Mouse (Mus musculus) embryonic facial prominence, embryonic 11.5 days (tissue): ENCODE measurements around the gene Dnah5. TPM values are rescaled to one million over a fixed set of nuclear protein-coding genes. Genes with fewer than 3 reads are reported as not detected.
A peak's percentile ranks its signal among the peaks of the same experiment; 100 is the strongest.

Experiments
- ATAC-seq: fragments of 200-750 bp; cut with Nextera tagmentation; replicated peaks from 2 replicates; pipeline ENCODE4 v1.8.0; 2017; ENCODE audit warnings: low read depth; ENCODE audit not compliant: insufficient number of reproducible peaks, low FRiP score, low TSS enrichment
- DNase-seq: peaks from one replicate; pipeline ENCODE4 v3.0.0-alpha.2; 2015; ENCODE audit warnings: low spot score
- H3K27ac ChIP-seq: fragments of 300-500 bp; sonication (generic); replicated peaks from 2 replicates; pipeline ENCODE4 v1.5.1; 2014; ENCODE audit warnings: mild to moderate bottlenecking, low read depth, low read length, control low read depth
- H3K27me3 ChIP-seq: fragments of 300-500 bp; sonication (generic); 2 replicates; pipeline ENCODE4 v1.6.1; 2014; ENCODE audit warnings: mild to moderate bottlenecking, low read length, moderate library complexity, mixed read lengths; ENCODE audit not compliant: control insufficient read depth, insufficient read depth
- H3K36me3 ChIP-seq: fragments of 300-500 bp; sonication (generic); replicated peaks from 2 replicates; pipeline ENCODE4 v1.6.1; 2014; ENCODE audit warnings: low read depth, mild to moderate bottlenecking, low read length, moderate library complexity, mixed read lengths; ENCODE audit not compliant: control insufficient read depth, insufficient read depth
- H3K4me1 ChIP-seq: fragments of 300-500 bp; sonication (generic); 2 replicates; pipeline ENCODE4 v1.6.1; 2014; ENCODE audit warnings: low read length, mixed read lengths; ENCODE audit not compliant: control insufficient read depth, insufficient read depth
- H3K4me2 ChIP-seq: fragments of 300-500 bp; sonication (generic); 2 replicates; pipeline ENCODE4 v1.6.1; 2014; ENCODE audit warnings: low read depth, mild to moderate bottlenecking, control low read depth, low read length, moderate library complexity
- H3K4me3 ChIP-seq: fragments of 300-500 bp; sonication (generic); 2 replicates; pipeline ENCODE4 v1.5.1; 2014; ENCODE audit warnings: low read depth, low read length, control low read depth
- H3K9ac ChIP-seq: fragments of 300-500 bp; sonication (generic); replicated peaks from 2 replicates; pipeline ENCODE4 v1.6.1; 2014; ENCODE audit warnings: mild to moderate bottlenecking, control low read depth, low read length
- H3K9me3 ChIP-seq: fragments of 300-500 bp; sonication (generic); replicated peaks from 2 replicates; pipeline ENCODE4 v1.6.1; 2016; ENCODE audit warnings: mild to moderate bottlenecking, low read length, inconsistent platforms, mixed read lengths; ENCODE audit not compliant: control insufficient read depth
- WGBS: fragments of 180-500 bp; shearing (Covaris S2); extraction: QIAGEN DNeasy Blood & Tissue Kit; methylation state at CpG from one replicate; pipeline ENCODE4 v1.1.7; 2014; 5-methylcytosine and 5-hydroxymethylcytosine counted together
- polyA plus RNA-seq: library from polyadenylated mRNA; unstranded; fragments of >200 nt; fragmentation: Nextera tagmentation; extraction: Ambion mirVana; gene quantifications from 2 replicates; pipeline ENCODE4 v1.2.1, GENCODE M21; 2014

Dnah5 gene
- 0.03 and 0.04 TPM in 2 replicates for polyA plus RNA-seq

DNA sequence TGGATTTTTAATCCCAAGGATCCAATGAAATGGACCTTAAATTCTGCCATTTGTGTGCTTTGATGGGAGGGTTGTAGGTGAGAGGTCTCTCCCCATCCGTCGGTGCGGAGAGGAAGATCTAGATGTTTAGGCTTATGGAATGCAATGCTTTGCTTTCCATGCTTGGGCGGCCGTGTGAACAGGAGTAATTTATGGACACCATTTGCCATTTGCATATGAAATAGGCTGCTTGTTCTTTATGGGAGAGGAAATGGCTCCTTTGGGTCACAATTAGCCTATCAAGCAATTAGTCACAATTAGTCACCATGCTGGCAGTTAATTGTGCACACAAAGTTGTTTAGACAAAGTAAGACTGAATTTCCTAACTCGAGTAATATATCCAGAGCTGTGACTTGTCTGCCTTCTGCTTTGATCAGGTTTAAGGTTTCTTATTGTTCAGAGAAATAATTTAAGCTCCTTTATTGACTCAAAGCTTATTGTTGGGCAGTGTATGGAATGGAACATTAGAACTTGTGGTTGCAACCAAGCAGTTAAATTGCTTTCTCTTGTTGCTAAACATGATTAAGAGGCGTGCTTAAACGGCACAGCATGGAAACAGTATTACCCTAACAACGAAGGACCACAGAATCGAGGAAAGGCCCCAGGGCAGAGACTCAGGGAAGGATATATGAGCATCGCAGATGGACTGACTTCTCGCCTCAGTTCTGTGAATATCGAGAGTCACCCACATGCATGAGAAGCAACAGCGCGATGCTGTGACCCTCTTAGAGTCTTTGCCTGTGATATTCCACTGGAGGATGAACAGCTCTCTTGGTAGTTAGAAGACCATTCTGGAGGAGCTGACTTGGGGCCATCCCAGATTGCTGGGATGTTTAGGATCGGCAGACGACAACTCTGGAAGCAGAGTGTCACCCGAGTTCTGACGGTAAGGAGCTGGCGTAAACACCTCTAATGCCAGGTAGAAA is at the start of gene Dnah5:
TSS of gene Dnah5 (plus strand) at position 642 of the 965 bp plus-strand sequence.
- no peak within 1 kb of the TSS for H3K27ac ChIP-seq
- H3K27me3 ChIP-seq = no peaks in the 10 kb centered on the region
- H3K9me3 ChIP-seq = no peaks in the 10 kb centered on the region
- no peaks in the 10 kb centered on the region for H3K36me3 ChIP-seq
- ATAC-seq (no peak), DNase-seq (no peak)
- H3K4me1 ChIP-seq = no peaks in the 10 kb centered on the region
- no peak within 1 kb of the TSS for H3K4me3 ChIP-seq
- no peak within 1 kb of the TSS for H3K9ac ChIP-seq
- WGBS = 74% methylated on average over 20 of the region's 20 CpGs
- no peak within 1 kb of the TSS for H3K4me2 ChIP-seq

DNA sequence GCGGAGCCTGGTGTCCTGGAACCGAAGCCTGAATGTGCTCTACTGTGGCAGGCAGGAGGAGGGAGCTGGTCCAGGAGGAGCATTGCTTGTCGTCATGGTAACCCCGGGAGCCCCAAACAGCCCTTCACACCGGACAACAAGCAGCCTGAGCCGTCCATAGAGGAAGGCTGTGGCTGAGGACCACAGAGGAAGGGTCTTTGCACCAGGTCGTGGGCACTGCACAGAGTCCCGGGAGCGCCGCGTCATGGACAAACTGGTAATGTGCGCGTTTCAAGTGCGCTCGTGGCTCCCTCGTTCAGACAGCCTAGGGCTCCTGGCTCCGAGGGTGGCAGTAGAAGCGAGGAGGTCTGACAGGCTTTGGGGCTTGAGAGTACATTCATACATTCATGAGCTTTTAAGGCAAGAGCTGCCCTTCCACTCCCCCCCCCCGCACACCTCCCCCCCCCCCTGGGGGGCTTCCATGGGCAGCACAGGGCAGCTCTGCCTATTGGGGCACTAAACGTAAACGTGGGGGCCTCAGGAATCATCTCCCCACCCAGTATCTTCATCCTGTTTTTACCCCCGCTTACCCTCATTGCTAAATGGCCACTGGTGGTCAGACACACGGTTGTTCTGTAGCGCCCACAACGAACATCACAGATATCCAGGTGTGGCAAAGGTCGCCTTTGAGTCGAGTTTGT is 48.6 kb upstream of the Dnah5 start:
- H3K9me3 ChIP-seq = no peaks in the 10 kb centered on the region
- H3K27ac ChIP-seq = no peak overlapping the region
- no peaks in the 10 kb centered on the region for H3K27me3 ChIP-seq
- 6% methylated on average over 26 of the region's 27 CpGs for WGBS
- DNase-seq (peak; percentile 71), ATAC-seq (peak; percentile 86)
- peak overlapping the region; percentile 9; the same call in 1 of the 2 replicates for H3K9ac ChIP-seq
- no peaks in the 10 kb centered on the region for H3K36me3 ChIP-seq
- H3K4me1 ChIP-seq = no peaks in the 10 kb centered on the region
- H3K4me2 ChIP-seq = peak overlapping the region; percentile 72
- H3K4me3 ChIP-seq = peak overlapping the region; percentile 32

DNA sequence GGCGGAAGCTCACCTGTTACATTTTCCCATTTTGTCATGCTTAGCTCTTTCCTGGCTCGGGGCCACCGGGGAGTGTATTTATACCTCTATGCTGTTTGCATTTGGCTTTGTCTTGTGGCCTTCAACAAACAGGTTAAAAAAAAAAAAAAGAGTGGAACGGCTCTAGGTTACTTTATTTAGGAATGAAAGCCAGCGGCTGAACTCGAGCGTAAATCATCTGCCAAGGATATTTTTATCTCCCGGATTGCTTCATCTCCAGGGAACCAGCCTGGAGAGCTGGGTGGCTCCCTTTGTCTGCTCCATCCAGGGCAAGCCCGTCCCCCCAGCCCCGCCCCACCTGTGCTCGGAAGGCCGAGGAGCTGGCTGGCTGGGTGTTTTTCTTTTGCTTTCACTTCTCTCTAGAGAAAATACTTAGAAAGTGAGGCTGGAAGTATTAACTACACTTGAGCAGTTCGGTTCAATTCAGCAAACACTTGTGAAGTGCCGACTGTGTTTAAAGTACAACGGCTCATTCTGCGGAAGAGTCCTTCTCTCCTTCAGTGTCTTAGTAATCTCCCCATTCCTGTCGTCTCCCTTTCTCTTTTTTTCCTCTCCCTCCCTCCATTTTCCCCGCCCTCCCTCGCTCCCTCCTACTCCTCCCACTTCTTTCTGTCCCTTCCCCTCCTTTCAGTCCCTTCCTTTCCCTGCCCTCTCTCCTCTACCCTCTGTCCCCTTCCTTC is 44.6 kb upstream of the Dnah5 start:
- H3K4me2 ChIP-seq = peak overlapping the region; percentile 62
- peak; percentile 71 for DNase-seq
- no peaks in the 10 kb centered on the region for H3K36me3 ChIP-seq
- H3K27ac ChIP-seq = no peak overlapping the region
- peak; percentile 86 for ATAC-seq
- peak overlapping the region; percentile 38 for H3K4me3 ChIP-seq
- no peaks in the 10 kb centered on the region for H3K4me1 ChIP-seq
- WGBS = 3% methylated on average over 19 of the region's 19 CpGs
- no peaks in the 10 kb centered on the region for H3K9me3 ChIP-seq
- peak overlapping the region; percentile 61 for H3K9ac ChIP-seq
- no peaks in the 10 kb centered on the region for H3K27me3 ChIP-seq

DNA sequence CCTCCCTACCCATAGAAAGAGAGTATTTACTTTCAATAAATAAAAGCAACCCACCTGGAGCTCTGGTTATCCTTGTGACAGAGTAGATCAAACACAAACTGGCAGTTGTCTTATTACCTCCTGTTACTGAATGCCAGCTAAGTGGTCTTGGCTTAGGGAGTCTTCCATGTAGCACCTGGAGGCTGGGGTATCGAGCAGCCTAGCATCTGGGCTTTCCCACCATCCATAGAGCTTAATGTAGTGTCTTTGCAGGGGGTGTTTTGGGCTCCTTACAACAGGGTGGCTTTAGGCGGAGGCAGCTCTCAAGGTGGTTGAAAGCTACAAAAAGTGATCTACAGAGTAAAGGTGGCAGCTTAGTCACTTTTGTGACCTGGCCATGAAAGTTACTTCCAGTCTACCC is 41.3 kb upstream of the Dnah5 start:
- no peaks in the 10 kb centered on the region for H3K36me3 ChIP-seq
- no peak overlapping the region for H3K27ac ChIP-seq
- H3K4me3 ChIP-seq = no peak overlapping the region
- H3K4me1 ChIP-seq = no peaks in the 10 kb centered on the region
- no peaks in the 10 kb centered on the region for H3K9me3 ChIP-seq
- H3K4me2 ChIP-seq = no peak overlapping the region
- H3K27me3 ChIP-seq = no peaks in the 10 kb centered on the region
- no peak for ATAC-seq
- 92% methylated on average over 2 of the region's 2 CpGs for WGBS
- DNase-seq = no peak
- H3K9ac ChIP-seq = no peak overlapping the region

DNA sequence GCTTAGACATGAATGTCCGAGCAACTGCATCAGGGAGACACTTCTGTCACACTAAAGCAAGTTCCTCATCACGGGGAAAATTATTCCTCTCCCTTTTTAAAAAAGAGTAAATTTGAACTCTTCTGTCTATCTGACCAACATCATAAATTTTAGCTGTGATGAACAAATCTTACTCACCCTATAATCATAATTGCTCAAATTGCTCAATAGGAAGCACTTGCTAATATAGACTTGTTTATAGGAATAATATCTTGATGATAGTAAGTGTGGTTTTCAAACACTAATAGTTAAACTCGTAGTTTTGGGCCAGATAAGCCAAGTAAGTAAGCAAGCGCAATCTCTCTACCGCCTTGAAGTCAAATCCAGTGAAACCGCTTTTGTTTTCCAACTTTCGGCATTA is 38.3 kb upstream of the Dnah5 start:
- WGBS = 86% methylated on average over 7 of the region's 7 CpGs
- DNase-seq (no peak), ATAC-seq (no peak)
- Histone ChIP-seq H3K27ac (no peak overlapping the region), H3K9ac (no peak overlapping the region), H3K4me2 (no peak overlapping the region), H3K4me3 (no peak overlapping the region), H3K9me3 (no peaks in the 10 kb centered on the region), H3K4me1 (no peaks in the 10 kb centered on the region), H3K27me3 (no peaks in the 10 kb centered on the region), H3K36me3 (no peaks in the 10 kb centered on the region)

DNA sequence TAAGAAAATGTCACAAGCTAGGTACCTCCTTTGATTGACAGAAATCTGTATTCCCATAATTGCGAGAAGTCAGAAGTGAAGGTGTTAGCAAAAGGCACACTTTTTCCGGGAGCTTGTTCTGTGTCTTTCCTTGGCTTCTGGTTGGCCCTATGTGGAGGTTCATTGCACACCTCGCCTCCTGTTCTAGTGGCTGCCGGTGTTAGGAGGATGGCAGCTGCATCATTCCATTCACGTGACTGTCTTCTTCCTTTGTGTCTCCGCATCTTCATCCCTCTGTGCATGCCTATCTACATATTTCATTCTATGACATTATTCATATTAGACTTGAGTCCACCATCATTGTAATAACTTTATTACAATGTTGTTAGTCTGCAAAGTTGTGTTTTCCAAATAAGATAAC is 37.5 kb upstream of the Dnah5 start:
- no peaks in the 10 kb centered on the region for H3K9me3 ChIP-seq
- no peak overlapping the region for H3K27ac ChIP-seq
- DNase-seq (no peak), ATAC-seq (no peak)
- no peaks in the 10 kb centered on the region for H3K27me3 ChIP-seq
- no peaks in the 10 kb centered on the region for H3K4me1 ChIP-seq
- no peaks in the 10 kb centered on the region for H3K36me3 ChIP-seq
- no peak overlapping the region for H3K4me2 ChIP-seq
- 92% methylated on average over 6 of the region's 6 CpGs for WGBS
- no peak overlapping the region for H3K4me3 ChIP-seq
- no peak overlapping the region for H3K9ac ChIP-seq

DNA sequence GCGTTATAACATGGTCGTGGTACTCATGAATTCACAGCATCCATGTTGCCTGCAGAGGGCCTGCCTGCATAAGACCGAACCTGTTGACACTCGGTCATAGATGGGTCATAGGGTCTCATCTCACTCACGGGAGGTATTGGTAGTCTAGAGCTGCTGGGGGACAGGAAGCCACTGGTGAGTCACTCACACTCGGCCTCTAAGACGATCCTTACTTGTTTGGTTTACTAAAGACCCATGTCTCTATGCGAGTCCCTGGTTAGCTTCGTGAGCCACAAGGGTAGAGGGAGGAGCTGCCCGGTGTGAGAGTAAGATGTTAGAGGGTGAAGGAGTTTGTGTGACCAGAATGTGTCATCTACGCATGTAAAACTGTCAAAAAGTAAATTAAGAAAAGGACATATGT is 24.6 kb upstream of the Dnah5 start:
- H3K9ac ChIP-seq = no peak overlapping the region
- 86% methylated on average over 11 of the region's 11 CpGs for WGBS
- H3K27ac ChIP-seq = no peak overlapping the region
- ATAC-seq (no peak), DNase-seq (no peak)
- no peak overlapping the region for H3K4me3 ChIP-seq
- H3K9me3 ChIP-seq = no peaks in the 10 kb centered on the region
- H3K36me3 ChIP-seq = no peaks in the 10 kb centered on the region
- H3K27me3 ChIP-seq = no peaks in the 10 kb centered on the region
- H3K4me2 ChIP-seq = no peak overlapping the region
- no peaks in the 10 kb centered on the region for H3K4me1 ChIP-seq
